Mouse (Mus musculus) cerebellum, postnatal 25 days (tissue): Measurements from ENCODE around the gene Prr15l.

Experiments
- DNase-seq, 2 experiments: peaks; one replicate each; pipeline ENCODE4 v3.0.0; 2021; ENCODE audit warnings: mixed read lengths in 2 of 2

Prr15l gene

GRCm38 (mm10) chr11:96928088-96928487, at the start of gene Prr15l:
Gene Prr15l (plus strand): TSS chr11:96928104.
- DNase-seq, result no peak

- no peak for DNase-seq
These were observed 49.2 kb upstream of the Prr15l start for GRCm38 (mm10) chr11:96878715-96879114.

GRCm38 (mm10) chr11:96879359-96879758, 48.5 kb upstream of the Prr15l start:
- DNase-seq, result no peak

GRCm38 (mm10) chr11:96880296-96880695, 47.6 kb upstream of the Prr15l start:
- no peak for DNase-seq

GRCm38 (mm10) chr11:96885901-96886340, 42.0 kb upstream of the Prr15l start:
- peak in 1 of 2 experiments; percentile 17 for DNase-seq

GRCm38 (mm10) chr11:96886942-96887546, 40.9 kb upstream of the Prr15l start:
- peak; percentile 54 to 63 for DNase-seq

GRCm38 (mm10) chr11:96891784-96892527, 35.9 kb upstream of the Prr15l start:
- DNase-seq, result no peak

GRCm38 (mm10) chr11:96893203-96893842, 34.6 kb upstream of the Prr15l start:
- no peak for DNase-seq

- DNase-seq, result no peak
These were observed 32.0 kb upstream of the Prr15l start for GRCm38 (mm10) chr11:96895886-96896285.

GRCm38 (mm10) chr11:96899449-96900306, 28.2 kb upstream of the Prr15l start:
- DNase-seq, result no peak

GRCm38 (mm10) chr11:96901332-96901731, 26.6 kb upstream of the Prr15l start:
- no peak for DNase-seq

- DNase-seq, result peak; percentile 46 to 54
These were observed 25.0 kb upstream of the Prr15l start for GRCm38 (mm10) chr11:96902639-96903635.

GRCm38 (mm10) chr11:96906431-96907161, 21.3 kb upstream of the Prr15l start:
- DNase-seq, result no peak

GRCm38 (mm10) chr11:96908594-96908993, 19.3 kb upstream of the Prr15l start:
- DNase-seq, result peak; percentile 44 to 48

- DNase-seq, result peak; percentile 85 to 90
These were observed 17.9 kb upstream of the Prr15l start for GRCm38 (mm10) chr11:96910003-96910402.

GRCm38 (mm10) chr11:96912682-96913081, 15.2 kb upstream of the Prr15l start:
- no peak for DNase-seq

- DNase-seq, result peak; percentile 99
These were observed 11.6 kb upstream of the Prr15l start, which contains the start of gene Cdk5rap3 for GRCm38 (mm10) chr11:96916044-96916884. Gene Cdk5rap3 (minus strand): TSS chr11:96916496.

GRCm38 (mm10) chr11:96916885-96917396, 11.0 kb upstream of the Prr15l start:
- DNase-seq, result no peak

GRCm38 (mm10) chr11:96917415-96917814, 10.5 kb upstream of the Prr15l start:
- no peak for DNase-seq
